Mouse (Mus musculus): ENCODE data around the gene Rcor2. TPM values are rescaled to one million over a fixed set of nuclear protein-coding genes. Genes with fewer than 3 reads are reported as not detected.

Gene Rcor2
- polyA plus RNA-seq, 1 experiment from 2014 or later, result 30.6 TPM

DNA sequence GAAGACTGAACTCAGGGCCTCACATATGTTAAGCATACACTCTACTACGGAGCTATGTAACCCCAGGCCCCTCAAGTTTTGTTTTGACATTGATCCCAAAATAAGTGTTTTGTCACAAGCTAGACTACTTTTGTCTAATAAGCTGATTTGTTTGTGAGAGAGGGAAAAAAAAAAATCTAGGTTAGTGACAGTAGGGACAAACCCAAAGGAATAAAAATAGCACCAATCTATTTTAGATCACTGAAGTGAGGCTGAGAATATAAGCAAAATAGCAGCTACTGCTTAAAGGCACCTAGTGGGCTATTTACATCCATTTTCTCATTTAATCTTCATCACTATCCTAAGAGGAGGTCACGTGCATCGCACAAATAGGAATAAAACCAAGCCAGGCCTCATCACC lies 27.6 kb upstream of the Rcor2 start:
- Histone ChIP-seq H3K27me3 (no peaks in the 10 kb centered on the region), H3K27ac (no peak overlapping the region), H3K9me3 (no peaks in the 10 kb centered on the region), H3K4me2 (peak overlapping the region; percentile 92), H3K4me3 (peak overlapping the region; percentile 76), H3K4me1 (peaks cover 17% of the 10 kb centered on the region), H3K9ac (peak overlapping the region; percentile 92), H3K36me3 (0 out of 2 replicates have a peak, but pooled peaks cover 6% of the 10 kb centered on the region)
- no peak for ATAC-seq (ENCODE audit: insufficient number of reproducible peaks, insufficient read depth, low FRiP score, low TSS enrichment, low read depth)
- WGBS, result 82% methylated on average over 3 of the region's 3 CpGs

DNA sequence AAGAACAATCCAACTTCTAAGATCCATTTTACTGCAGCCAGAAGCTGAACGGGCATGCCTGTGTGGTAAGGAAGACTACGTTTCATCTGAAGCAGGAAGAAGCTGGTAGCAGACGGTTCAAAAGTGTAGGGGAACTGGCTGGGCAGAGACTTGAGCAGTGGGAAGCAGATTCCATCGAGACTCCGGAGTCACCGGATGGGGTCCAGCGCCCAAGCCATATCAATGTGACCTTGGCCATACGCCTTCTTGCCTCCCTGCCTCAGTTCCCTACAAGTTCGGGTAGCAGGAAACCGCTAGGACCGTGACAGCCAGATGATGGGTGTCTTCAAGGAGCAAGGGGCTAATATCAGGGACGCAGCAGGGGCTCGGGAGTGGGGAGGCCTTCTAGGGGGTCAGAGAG lies 26.8 kb upstream of the Rcor2 start:
- WGBS, result 2% methylated on average over 13 of the region's 13 CpGs
- Histone ChIP-seq H3K27ac (peak overlapping the region; percentile 77), H3K27me3 (no peaks in the 10 kb centered on the region), H3K9me3 (no peaks in the 10 kb centered on the region), H3K4me3 (peak overlapping the region; percentile 76), H3K36me3 (0 out of 2 replicates have a peak, but pooled peaks cover 6% of the 10 kb centered on the region), H3K9ac (peak overlapping the region; percentile 92), H3K4me1 (peaks cover 14% of the 10 kb centered on the region), H3K4me2 (peak overlapping the region; percentile 92)
- no peak for ATAC-seq (ENCODE audit: insufficient number of reproducible peaks, insufficient read depth, low FRiP score, low TSS enrichment, low read depth)

DNA sequence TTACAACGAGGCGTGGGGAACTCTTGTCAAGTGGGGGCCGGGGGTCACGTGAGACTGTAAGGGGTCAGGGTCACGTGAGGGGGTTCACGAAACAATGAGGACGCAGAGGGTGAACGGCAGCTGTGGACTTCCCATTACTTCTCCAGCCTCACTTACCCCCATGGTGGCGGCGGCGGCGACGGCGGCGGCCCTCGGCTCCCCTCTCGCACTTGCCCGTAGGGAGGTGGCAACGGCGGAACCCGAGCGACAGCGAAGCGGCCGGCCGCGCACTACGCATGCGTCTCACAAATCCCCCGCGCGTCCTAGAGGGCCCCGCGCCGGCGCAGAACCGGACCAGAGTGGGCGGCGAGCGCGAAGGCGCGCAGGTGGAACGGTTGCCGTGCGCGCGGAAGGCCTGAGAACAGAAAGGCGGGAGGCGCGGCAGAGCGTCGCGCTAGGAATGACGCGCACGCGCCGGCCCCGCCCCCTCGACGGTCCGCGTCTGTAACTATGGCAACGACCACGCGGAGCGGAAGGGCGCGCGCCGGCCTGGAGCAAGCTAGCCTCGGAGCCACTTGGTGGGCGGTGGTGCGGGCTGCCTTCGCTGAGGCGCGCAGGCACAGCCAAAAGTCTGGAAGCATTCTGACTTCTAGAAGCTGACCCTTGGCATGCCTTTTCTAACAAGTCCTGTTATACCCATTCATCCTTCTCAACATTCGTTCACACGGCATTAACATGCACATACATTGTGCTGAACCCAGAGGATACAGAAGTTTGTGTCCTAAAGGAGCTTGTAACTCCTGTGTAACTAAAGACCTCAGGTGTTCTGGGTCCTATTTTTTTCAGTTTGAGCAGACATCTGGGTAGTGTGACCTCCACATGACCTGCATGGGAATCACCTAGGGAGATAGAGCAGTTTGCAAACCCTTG lies 26.1 kb upstream of the Rcor2 start, which contains the start of gene Naa40:
TSS of gene Naa40 (minus strand) at position 402 of the 909 bp plus-strand sequence.
- H3K9me3 ChIP-seq, result no peaks in the 10 kb centered on the region
- peak within 1 kb of the TSS; percentile 77 for H3K27ac ChIP-seq
- H3K4me3 ChIP-seq, result peak within 1 kb of the TSS; percentile 76
- H3K27me3 ChIP-seq, result no peaks in the 10 kb centered on the region
- peak; percentile 91 for ATAC-seq (ENCODE audit: insufficient number of reproducible peaks, insufficient read depth, low FRiP score, low TSS enrichment, low read depth)
- peaks cover 14% of the 10 kb centered on the region for H3K4me1 ChIP-seq
- H3K4me2 ChIP-seq, result peak within 1 kb of the TSS; percentile 92
- peak within 1 kb of the TSS; percentile 92 for H3K9ac ChIP-seq
- H3K36me3 ChIP-seq, result 0 out of 2 replicates have a peak, but pooled peaks cover 6% of the 10 kb centered on the region
- under 1% methylated on average over 77 of the region's 80 CpGs for WGBS

DNA sequence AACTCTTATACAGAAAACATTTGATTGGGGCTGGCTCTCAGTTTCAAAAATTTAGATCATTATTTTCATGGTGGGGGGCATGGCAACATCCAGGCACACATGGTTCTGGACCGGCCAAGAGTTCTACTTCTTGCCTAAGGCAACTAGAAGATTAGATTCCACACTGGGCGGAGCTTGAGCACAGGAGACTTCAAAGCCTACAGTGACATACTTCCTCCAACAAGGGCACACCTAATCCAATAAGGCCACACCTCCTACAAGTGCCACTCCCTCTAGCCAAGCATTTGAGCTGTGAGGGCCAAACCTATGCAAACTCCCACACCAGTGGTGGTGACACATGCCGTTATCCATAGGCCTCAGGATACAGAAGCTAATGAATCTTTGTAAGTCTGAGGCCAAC lies 21.1 kb upstream of the Rcor2 start:
- WGBS, result 62% methylated on average over 3 of the region's 3 CpGs
- Histone ChIP-seq H3K9ac (no peak overlapping the region), H3K27me3 (no peaks in the 10 kb centered on the region), H3K4me2 (no peak overlapping the region), H3K27ac (no peak overlapping the region), H3K36me3 (no peaks in the 10 kb centered on the region), H3K9me3 (no peaks in the 10 kb centered on the region), H3K4me3 (no peak overlapping the region), H3K4me1 (peaks cover 4% of the 10 kb centered on the region; the same call in 1 of the 2 replicates)
- no peak for ATAC-seq (ENCODE audit: insufficient number of reproducible peaks, insufficient read depth, low FRiP score, low TSS enrichment, low read depth)

DNA sequence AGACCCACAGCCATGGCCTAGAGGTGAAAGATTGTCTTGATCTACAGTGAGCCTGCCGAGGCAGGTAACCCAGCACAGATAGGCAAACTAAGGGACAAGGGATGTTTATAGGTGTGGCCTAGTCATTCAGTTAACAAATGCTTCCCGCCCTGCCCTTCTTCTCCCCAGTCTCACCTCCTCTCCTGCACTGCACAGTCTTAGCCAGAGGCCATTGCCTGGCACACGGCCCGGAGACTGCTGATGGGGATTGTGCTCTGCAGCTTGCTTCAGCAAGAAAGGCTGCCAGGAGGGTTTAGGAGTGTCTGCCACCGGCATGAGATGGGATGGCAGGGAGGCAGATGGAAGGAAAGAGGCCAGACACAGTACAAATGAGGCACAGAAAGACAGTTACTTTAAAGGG lies 9.2 kb upstream of the Rcor2 start:
- Histone ChIP-seq H3K27me3 (no peaks in the 10 kb centered on the region), H3K4me1 (no peaks in the 10 kb centered on the region), H3K36me3 (no peaks in the 10 kb centered on the region), H3K9ac (no peak overlapping the region), H3K9me3 (0 out of 2 replicates have a peak, but pooled peaks cover 3% of the 10 kb centered on the region), H3K4me2 (no peak overlapping the region), H3K4me3 (no peak overlapping the region), H3K27ac (no peak overlapping the region)
- ATAC-seq (ENCODE audit: insufficient number of reproducible peaks, insufficient read depth, low FRiP score, low TSS enrichment, low read depth), result no peak
- WGBS, result 74% methylated on average over 5 of the region's 5 CpGs

DNA sequence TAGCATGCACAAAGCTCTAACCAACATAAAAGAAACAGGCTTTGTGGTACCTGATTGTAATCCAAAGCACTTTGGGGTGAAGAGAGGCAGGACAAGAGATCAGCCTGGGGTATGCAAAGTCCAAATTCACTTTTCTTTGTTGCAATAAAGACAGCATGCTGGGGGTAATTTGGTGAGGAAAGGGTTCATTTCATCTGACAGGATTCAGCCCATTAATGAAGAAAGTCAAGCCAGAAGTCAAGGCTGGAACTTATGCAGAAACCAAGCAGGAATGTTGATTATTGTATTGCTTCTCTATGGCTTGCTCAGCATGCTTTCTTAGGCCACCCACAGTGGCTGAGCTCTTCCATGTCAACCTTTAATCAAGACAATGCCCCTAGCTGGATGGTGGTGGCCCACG lies 5.6 kb upstream of the Rcor2 start:
- no peak for ATAC-seq (ENCODE audit: insufficient number of reproducible peaks, insufficient read depth, low FRiP score, low TSS enrichment, low read depth)
- Histone ChIP-seq H3K4me1 (peaks cover 23% of the 10 kb centered on the region), H3K4me3 (no peak overlapping the region), H3K27me3 (no peaks in the 10 kb centered on the region), H3K9ac (no peak overlapping the region), H3K36me3 (no peaks in the 10 kb centered on the region), H3K9me3 (0 out of 2 replicates have a peak, but pooled peaks cover 3% of the 10 kb centered on the region), H3K27ac (no peak overlapping the region), H3K4me2 (no peak overlapping the region)
- WGBS, result 94% methylated on average over 1 of the region's 1 CpGs

DNA sequence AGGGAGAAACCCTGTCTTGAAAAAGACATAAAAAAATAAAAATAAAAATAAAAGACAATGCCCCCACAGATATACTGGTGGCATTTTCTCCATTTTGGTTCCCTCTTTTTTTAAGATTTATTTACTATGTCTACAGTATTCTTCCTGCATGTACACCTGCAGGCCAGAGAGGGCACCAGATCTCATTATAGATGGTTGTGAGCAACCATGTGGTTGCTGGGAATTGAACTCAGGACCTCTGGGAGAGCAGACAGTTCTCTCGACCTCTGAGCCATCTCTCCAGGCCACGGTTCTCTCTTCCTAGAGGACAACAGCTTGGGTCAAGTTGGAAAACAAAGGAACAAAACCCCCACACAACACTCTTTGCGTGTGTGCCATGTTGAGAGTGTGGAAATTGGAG lies 5.2 kb upstream of the Rcor2 start:
- no peak for ATAC-seq (ENCODE audit: insufficient number of reproducible peaks, insufficient read depth, low FRiP score, low TSS enrichment, low read depth)
- no peak overlapping the region for H3K4me2 ChIP-seq
- H3K36me3 ChIP-seq, result no peaks in the 10 kb centered on the region
- H3K27me3 ChIP-seq, result no peaks in the 10 kb centered on the region
- H3K9ac ChIP-seq, result no peak overlapping the region
- no peak overlapping the region for H3K27ac ChIP-seq
- WGBS, result 92% methylated on average over 3 of the region's 3 CpGs
- no peak overlapping the region for H3K4me3 ChIP-seq
- H3K9me3 ChIP-seq, result 0 out of 2 replicates have a peak, but pooled peaks cover 3% of the 10 kb centered on the region
- H3K4me1 ChIP-seq, result peaks cover 28% of the 10 kb centered on the region

DNA sequence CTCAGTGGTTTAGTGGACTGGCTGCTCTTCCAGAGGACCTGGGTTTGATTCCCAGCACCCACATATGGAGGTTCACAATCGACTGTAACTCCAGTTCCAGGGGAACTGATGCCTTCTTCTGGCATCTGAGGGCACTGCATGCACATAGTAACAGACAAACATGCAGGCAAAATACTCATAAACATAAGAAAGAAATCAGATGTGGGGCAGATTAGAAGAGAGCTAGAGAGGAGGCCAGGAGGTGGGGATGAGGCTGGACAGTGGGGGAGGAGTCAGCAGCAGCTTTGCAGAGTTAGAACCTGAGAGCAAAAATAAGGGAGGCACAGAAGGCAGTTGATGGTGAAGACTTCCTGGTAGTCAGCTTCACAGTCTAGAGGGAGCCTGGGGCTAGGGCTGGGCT lies 4.5 kb upstream of the Rcor2 start:
- 93% methylated on average over 1 of the region's 1 CpGs for WGBS
- H3K27ac ChIP-seq, result no peak overlapping the region
- H3K4me2 ChIP-seq, result no peak overlapping the region
- H3K9me3 ChIP-seq, result 0 out of 2 replicates have a peak, but pooled peaks cover 3% of the 10 kb centered on the region
- H3K4me3 ChIP-seq, result no peak overlapping the region
- H3K9ac ChIP-seq, result no peak overlapping the region
- H3K4me1 ChIP-seq, result peaks cover 34% of the 10 kb centered on the region
- H3K27me3 ChIP-seq, result no peaks in the 10 kb centered on the region
- ATAC-seq (ENCODE audit: insufficient number of reproducible peaks, insufficient read depth, low FRiP score, low TSS enrichment, low read depth), result no peak
- no peaks in the 10 kb centered on the region for H3K36me3 ChIP-seq

DNA sequence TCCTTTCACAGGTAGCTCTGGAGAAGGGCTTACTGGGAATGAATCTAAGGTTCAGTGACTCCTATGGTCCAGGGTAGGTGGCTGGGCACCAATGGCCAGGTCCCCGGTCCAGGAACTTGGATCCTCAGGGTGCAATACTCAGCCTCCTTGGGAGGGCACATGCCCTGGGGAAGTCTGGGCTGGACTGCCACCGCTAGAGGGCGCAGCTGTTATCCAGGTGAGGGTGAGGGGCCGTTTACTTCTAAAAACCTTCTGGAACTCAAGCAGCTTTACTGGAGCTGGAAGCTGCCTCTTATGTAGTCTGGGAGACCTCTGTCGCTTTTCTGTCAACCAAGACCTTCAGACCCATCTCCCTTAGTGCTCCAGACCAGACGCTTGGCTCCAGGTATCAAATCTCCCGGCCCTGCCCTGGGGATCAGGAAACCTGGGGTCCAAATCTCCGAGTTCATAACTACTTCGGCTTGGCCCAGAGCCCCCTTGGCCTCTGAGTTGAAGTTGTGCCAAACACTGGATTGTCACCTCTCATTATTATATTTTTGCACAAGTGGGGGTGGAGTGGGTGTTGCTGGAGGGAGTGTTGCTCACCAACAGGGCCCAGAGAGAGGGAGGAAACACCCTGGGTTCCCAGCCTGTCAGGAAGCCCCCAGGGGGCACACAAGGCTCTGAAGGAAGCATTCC lies 2.9 kb upstream of the Rcor2 start:
- Histone ChIP-seq H3K36me3 (no peaks in the 10 kb centered on the region), H3K27ac (peak overlapping the region; percentile 12), H3K27me3 (no peaks in the 10 kb centered on the region), H3K4me2 (no peak overlapping the region), H3K4me1 (peaks cover 40% of the 10 kb centered on the region), H3K9me3 (0 out of 2 replicates have a peak, but pooled peaks cover 3% of the 10 kb centered on the region), H3K4me3 (no peak overlapping the region), H3K9ac (0 out of 2 replicates have a peak overlapping the region, but pooled peaks have one; percentile 12)
- 14% methylated on average over 9 of the region's 9 CpGs for WGBS
- ATAC-seq (ENCODE audit: insufficient number of reproducible peaks, insufficient read depth, low FRiP score, low TSS enrichment, low read depth), result no peak

DNA sequence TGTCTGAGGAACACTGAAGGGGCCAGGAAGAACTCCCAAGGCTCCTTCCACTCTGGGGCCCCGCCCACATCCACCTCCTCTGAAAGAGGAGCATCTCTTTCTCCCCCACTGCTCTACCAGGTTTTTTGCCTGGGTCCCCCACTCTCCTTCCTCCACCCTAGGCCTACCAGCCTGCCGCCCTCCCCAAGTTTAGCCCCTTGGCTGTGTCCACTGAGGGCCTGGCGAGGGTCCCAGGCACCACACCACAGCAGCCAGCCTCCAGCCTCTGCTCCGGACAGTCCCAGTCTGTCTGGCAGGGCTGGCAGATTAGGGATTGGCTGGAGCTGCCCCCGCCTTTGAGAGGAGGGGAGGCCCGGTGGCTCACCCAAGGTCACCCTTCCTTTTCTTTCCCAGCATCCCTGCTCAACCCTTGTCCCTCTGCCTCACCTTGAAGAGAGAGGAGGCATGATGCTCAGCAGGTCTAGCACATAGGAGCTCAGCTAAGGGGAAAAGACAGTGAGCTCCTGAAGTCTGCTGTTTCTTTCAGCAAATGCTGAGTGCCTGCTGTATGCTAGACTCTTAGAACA lies 2.3 kb upstream of the Rcor2 start:
- H3K4me2 ChIP-seq, result no peak overlapping the region
- H3K4me1 ChIP-seq, result peaks cover 46% of the 10 kb centered on the region
- H3K36me3 ChIP-seq, result no peaks in the 10 kb centered on the region
- H3K27me3 ChIP-seq, result no peaks in the 10 kb centered on the region
- H3K4me3 ChIP-seq, result no peak overlapping the region
- H3K9ac ChIP-seq, result 0 out of 2 replicates have a peak overlapping the region, but pooled peaks have one; percentile 12
- peak overlapping the region; percentile 97 for H3K27ac ChIP-seq
- 17% methylated on average over 6 of the region's 6 CpGs for WGBS
- H3K9me3 ChIP-seq, result 0 out of 2 replicates have a peak, but pooled peaks cover 3% of the 10 kb centered on the region
- no peak for ATAC-seq (ENCODE audit: insufficient number of reproducible peaks, insufficient read depth, low FRiP score, low TSS enrichment, low read depth)

DNA sequence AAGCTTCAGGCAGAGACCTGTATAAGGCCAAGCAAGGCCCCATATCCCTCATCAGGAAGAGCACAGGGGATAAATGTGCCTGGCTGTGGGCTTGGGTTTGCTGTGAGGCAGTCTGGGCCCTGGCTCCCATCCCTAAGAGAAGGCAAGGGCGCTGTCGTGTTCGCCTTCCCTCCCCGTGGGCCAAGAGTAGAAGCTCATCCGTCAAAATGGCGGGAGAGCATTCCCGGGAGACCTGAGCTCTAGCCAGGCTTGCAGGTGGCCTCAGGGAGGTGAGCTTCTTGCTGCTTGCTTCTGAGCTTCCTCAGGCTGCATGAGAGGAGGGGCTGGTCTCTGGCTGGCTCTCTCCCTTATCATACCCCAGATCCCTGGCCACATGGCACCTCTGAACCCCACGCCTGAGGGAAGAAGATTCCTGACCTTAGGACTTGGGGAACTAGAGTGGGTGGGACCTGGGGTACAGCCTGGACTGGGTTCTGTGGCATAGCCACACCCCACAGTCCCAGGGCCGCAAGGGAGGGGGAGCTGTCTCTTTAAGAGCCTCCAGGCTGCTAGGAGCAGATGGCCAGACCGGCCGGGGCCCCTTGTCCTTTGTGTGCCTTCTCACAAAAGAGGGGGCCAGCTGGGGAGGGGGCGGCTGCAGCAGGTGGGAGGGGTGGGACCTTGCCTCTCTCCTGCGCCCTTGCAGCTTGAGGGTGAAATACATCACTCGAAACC lies 1.5 kb upstream of the Rcor2 start:
- ATAC-seq (ENCODE audit: insufficient number of reproducible peaks, insufficient read depth, low FRiP score, low TSS enrichment, low read depth), result no peak

More for the DNA sequence above, 1.5 kb upstream of the Rcor2 start:
- Histone ChIP-seq H3K4me3 (no peak overlapping the region), H3K4me2 (0 out of 2 replicates have a peak overlapping the region, but pooled peaks have one; percentile 1), H3K27me3 (no peaks in the 10 kb centered on the region), H3K27ac (peak overlapping the region; percentile 97), H3K9ac (peak overlapping the region; percentile 91; the same call in 1 of the 2 replicates), H3K4me1 (peaks cover 49% of the 10 kb centered on the region), H3K9me3 (0 out of 2 replicates have a peak, but pooled peaks cover 3% of the 10 kb centered on the region), H3K36me3 (peaks cover 4% of the 10 kb centered on the region)
- WGBS, result 29% methylated on average over 14 of the region's 14 CpGs

Measured in embryonic facial prominence, embryonic 13.5 days (tissue).